14 mouse cellular contexts compared by ENCODE assay signal in the genomic region with DNA sequence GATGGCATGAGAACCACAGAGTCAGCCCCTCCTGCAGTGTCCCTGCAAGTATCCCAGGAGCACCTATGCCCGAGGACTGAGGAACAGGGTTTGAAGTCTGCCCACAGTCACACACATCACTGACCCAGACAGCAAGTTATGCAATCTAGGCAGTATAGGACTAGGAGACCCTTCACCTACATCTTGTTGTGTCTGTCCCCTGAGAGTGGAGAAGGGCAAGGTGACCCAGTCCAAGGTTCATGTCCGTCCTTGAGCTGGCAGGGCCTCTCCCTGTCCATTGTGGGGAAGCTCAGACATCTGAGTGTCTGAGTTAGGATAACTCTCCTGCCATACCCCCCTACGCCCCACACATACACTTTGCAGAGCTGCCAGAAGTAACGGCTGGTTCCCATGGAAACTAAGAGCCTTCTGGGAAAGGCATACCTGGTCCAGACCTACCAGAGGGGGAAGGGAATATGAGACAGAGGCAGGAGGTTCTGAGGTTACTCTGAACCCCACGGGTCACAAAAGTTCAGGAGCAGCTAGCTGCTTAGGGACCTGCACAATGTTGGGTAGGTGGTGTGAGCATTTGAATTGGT. TPM values are rescaled to one million over a fixed set of nuclear protein-coding genes. Genes with fewer than 3 reads are reported as not detected.
DNase-seq lines count a peak whose midpoint lies in the region; ATAC-seq and TF ChIP-seq lines count a peak whose summit lies in the region.
"Had no signal": no experiment of that assay in that cellular context is flagged by ENCODE, and none has a peak within 500 bp of the region (broad histone marks: within the 10 kb centered on the region; RNA-seq: fewer than 3 reads in every experiment).

No protein-coding gene starts in this region.

- H3K4me3 ChIP-seq in heart, embryonic 12.5 days = no peak overlapping the region
- H3K4me3 ChIP-seq in liver, embryonic 14.5 days (ENCODE audit: insufficient read depth in 1 of 2, low read depth in 2 of 2, low read length in 2 of 2) = no peak overlapping the region
- no peak overlapping the region for H3K4me3 ChIP-seq in liver, embryonic 12.5 days
- no peak overlapping the region for H3K4me3 ChIP-seq in liver, embryonic 16.5 days (ENCODE audit: low read depth, low read length)
- H3K4me3 ChIP-seq: embryonic facial prominence, embryonic 13.5 days; stomach, embryonic 15.5 days had no signal

- WGBS in heart, embryonic 12.5 days = 52% methylated on average over 5 of the region's 5 CpGs
- WGBS in liver, embryonic 14.5 days (ENCODE audit: insufficient replicate concordance) = 56% methylated on average over 5 of the region's 5 CpGs
- WGBS in liver, embryonic 12.5 days (ENCODE audit: insufficient replicate concordance) = 48% methylated on average over 5 of the region's 5 CpGs
- WGBS in liver, embryonic 16.5 days (ENCODE audit: insufficient replicate concordance) = 57% methylated on average over 5 of the region's 5 CpGs

- TF ChIP-seq EP300 in liver, embryonic 14.5 days (IDR thresholded peaks at IDR 0.05; ENCODE audit: low read depth) = no peak

- H3K9me3 ChIP-seq in heart, embryonic 12.5 days (replicated peaks) = no peaks in the 10 kb centered on the region
- no peaks in the 10 kb centered on the region for H3K9me3 ChIP-seq in liver, embryonic 14.5 days (ENCODE audit: control insufficient read depth, low read length)
- H3K9me3 ChIP-seq in liver, embryonic 12.5 days (replicated peaks) = no peaks in the 10 kb centered on the region
- H3K9me3 ChIP-seq in liver, embryonic 16.5 days (replicated peaks; ENCODE audit: control insufficient read depth, low read length) = no peaks in the 10 kb centered on the region
- H3K9me3 ChIP-seq: embryonic facial prominence, embryonic 13.5 days; stomach, embryonic 15.5 days had no signal

- no peak for TF ChIP-seq CTCF in liver, embryonic 14.5 days (IDR thresholded peaks at IDR 0.05; ENCODE audit: low read depth)

- H3K9ac ChIP-seq in heart, embryonic 12.5 days = 0 out of 2 replicates have a peak overlapping the region, but pooled peaks have one; percentile 14
- no peak overlapping the region for H3K9ac ChIP-seq in liver, embryonic 14.5 days (replicated peaks)
- no peak overlapping the region for H3K9ac ChIP-seq in liver, embryonic 12.5 days
- no peak overlapping the region for H3K9ac ChIP-seq in liver, embryonic 16.5 days (ENCODE audit: low read depth, low read length)
- H3K9ac ChIP-seq: embryonic facial prominence, embryonic 13.5 days; stomach, embryonic 15.5 days had no signal

- intact Hi-C loops in heart, postnatal 25 days (cut with DNase I) = no loop called here
- intact Hi-C loops in gastrocnemius, postnatal 36 days (cut with DNase I) = no loop called here

- ATAC-seq in heart, embryonic 12.5 days (ENCODE audit: insufficient number of reproducible peaks, low FRiP score) = no peak
- ATAC-seq in liver, embryonic 14.5 days (ENCODE audit: insufficient read depth) = 0 out of 2 replicates have a peak, but pooled peaks have one; percentile 36
- no peak for ATAC-seq in liver, embryonic 12.5 days
- ATAC-seq in liver, embryonic 16.5 days (ENCODE audit: low read depth) = peak; percentile 65
- ATAC-seq: inflammation-experienced regulatory T-cells, adult 6 months had no signal

- H3K4me1 ChIP-seq in heart, embryonic 12.5 days (replicated peaks) = peaks cover 16% of the 10 kb centered on the region
- peaks cover 0 to 9% of the 10 kb centered on the region in 2 experiments; a peak in 1 of 4 replicates for H3K4me1 ChIP-seq in liver, embryonic 14.5 days (replicated peaks; ENCODE audit: control insufficient read depth in 2 of 2, insufficient read depth in 2 of 2, low read length in 1 of 2)
- H3K4me1 ChIP-seq in liver, embryonic 12.5 days = peaks cover 15% of the 10 kb centered on the region
- peaks cover 21% of the 10 kb centered on the region for H3K4me1 ChIP-seq in liver, embryonic 16.5 days (ENCODE audit: control insufficient read depth, low read depth, low read length)
- H3K4me1 ChIP-seq: embryonic facial prominence, embryonic 13.5 days; stomach, embryonic 15.5 days had no signal

- peaks cover 25% of the 10 kb centered on the region for H3K36me3 ChIP-seq in heart, embryonic 12.5 days
- no peaks in the 10 kb centered on the region for H3K36me3 ChIP-seq in liver, embryonic 14.5 days (replicated peaks; ENCODE audit: control insufficient read depth, insufficient read depth, low read depth)
- H3K36me3 ChIP-seq in liver, embryonic 12.5 days = peaks cover 30% of the 10 kb centered on the region
- no peaks in the 10 kb centered on the region; the same call in 1 of the 2 replicates for H3K36me3 ChIP-seq in liver, embryonic 16.5 days (ENCODE audit: control insufficient read depth, insufficient read depth)

- H3K4me2 ChIP-seq in heart, embryonic 12.5 days = no peak overlapping the region
- H3K4me2 ChIP-seq in liver, embryonic 14.5 days (ENCODE audit: low read depth) = no peak overlapping the region
- no peak overlapping the region for H3K4me2 ChIP-seq in liver, embryonic 12.5 days
- H3K4me2 ChIP-seq in liver, embryonic 16.5 days (ENCODE audit: low read depth, low read length) = no peak overlapping the region
- H3K4me2 ChIP-seq: embryonic facial prominence, embryonic 13.5 days; stomach, embryonic 15.5 days had no signal

- DNase-seq in heart, postnatal 25 days (ENCODE audit: low spot score) = no peak
- DNase-seq in liver, embryonic 14.5 days (ENCODE audit: low read depth in 3 of 3, low spot score in 3 of 3) = no peak
- peak; percentile 70 for DNase-seq in kidney, adult 9 months
- no peak for DNase-seq in gastrocnemius, postnatal 36 days
- DNase-seq: cerebellum, postnatal 36 days; gastrocnemius, postnatal 25 days; lung, postnatal 14 days; thymus, postnatal 4 days had no signal

- H3K27me3 ChIP-seq in heart, embryonic 12.5 days (replicated peaks) = no peaks in the 10 kb centered on the region; the same call in 1 of the 2 replicates
- no peaks in the 10 kb centered on the region for H3K27me3 ChIP-seq in liver, embryonic 14.5 days (ENCODE audit: control insufficient read depth, insufficient read depth, low read length)
- H3K27me3 ChIP-seq in liver, embryonic 12.5 days (replicated peaks) = no peaks in the 10 kb centered on the region
- no peaks in the 10 kb centered on the region for H3K27me3 ChIP-seq in liver, embryonic 16.5 days (ENCODE audit: control insufficient read depth, insufficient read depth, low read depth, low read length)
- H3K27me3 ChIP-seq: stomach, embryonic 15.5 days had no signal

- H3K27ac ChIP-seq in heart, embryonic 12.5 days (ENCODE audit: poor library complexity, severe bottlenecking) = no peak overlapping the region
- no peak overlapping the region for H3K27ac ChIP-seq in liver, embryonic 14.5 days
- no peak overlapping the region for H3K27ac ChIP-seq in liver, embryonic 12.5 days
- peak overlapping the region; percentile 29; the same call in 1 of the 2 replicates for H3K27ac ChIP-seq in liver, embryonic 16.5 days (ENCODE audit: low read length)
- H3K27ac ChIP-seq: embryonic facial prominence, embryonic 13.5 days; stomach, embryonic 15.5 days had no signal

RNA-seq across cellular contexts. Expression of a gene that starts 7.1 kb away (rescaled TPM):
- polyA plus RNA-seq in heart, embryonic 12.5 days (2016; fragmentation: Nextera tagmentation; extraction: Ambion mirVana) = 8.5 and 9.7 TPM in 2 replicates
- 10 to 100 TPM; 48.1 to 48.4 TPM for total RNA-seq in heart, postnatal 25 days (2021)
- 14.7 and 16.1 TPM in 2 replicates for polyA plus RNA-seq in liver, embryonic 14.5 days (2012; rRNA removed)
- polyA plus RNA-seq in liver, embryonic 14.5 days (2014; fragmentation: Nextera tagmentation; extraction: Ambion mirVana) = 3.3 and 4.5 TPM in 2 replicates
- 6.6 and 8.5 TPM in 2 replicates for polyA plus RNA-seq in liver, embryonic 12.5 days (2016; fragmentation: Nextera tagmentation; extraction: Ambion mirVana)
- 8.4 and 12.0 TPM in 2 replicates for polyA plus RNA-seq in liver, embryonic 16.5 days (2015; fragmentation: Nextera tagmentation; extraction: Ambion mirVana)
- 10 to 100 TPM; 28.0 to 40.6 TPM for total RNA-seq in gastrocnemius, postnatal 36 days (2021)

RNA-seq across cellular contexts. Expression of a gene that starts 14.8 kb away (rescaled TPM):
- polyA plus RNA-seq in heart, embryonic 12.5 days (2016; fragmentation: Nextera tagmentation; extraction: Ambion mirVana) = 33.8 and 36.0 TPM in 2 replicates
- 10 to 100 TPM; 38.9 to 41.5 TPM for total RNA-seq in heart, postnatal 25 days (2021)
- polyA plus RNA-seq in liver, embryonic 14.5 days (2012; rRNA removed) = 14.1 and 17.3 TPM in 2 replicates
- polyA plus RNA-seq in liver, embryonic 14.5 days (2014; fragmentation: Nextera tagmentation; extraction: Ambion mirVana) = 7.5 and 9.9 TPM in 2 replicates
- polyA plus RNA-seq in liver, embryonic 12.5 days (2016; fragmentation: Nextera tagmentation; extraction: Ambion mirVana) = 24.4 and 24.7 TPM in 2 replicates
- 10.8 and 11.9 TPM in 2 replicates for polyA plus RNA-seq in liver, embryonic 16.5 days (2015; fragmentation: Nextera tagmentation; extraction: Ambion mirVana)
- total RNA-seq in gastrocnemius, postnatal 36 days (2021) = 10 to 100 TPM; 34.8 to 46.2 TPM

RNA-seq across cellular contexts. Expression of a gene that starts 15.1 kb away (rescaled TPM):
- polyA plus RNA-seq in heart, embryonic 12.5 days (2016; fragmentation: Nextera tagmentation; extraction: Ambion mirVana) = 22.6 and 23.4 TPM in 2 replicates
- total RNA-seq in heart, postnatal 25 days (2021) = 1 to 10 TPM; 7.6 to 8.0 TPM
- polyA plus RNA-seq in liver, embryonic 14.5 days (2012; rRNA removed) = 12.4 and 13.5 TPM in 2 replicates
- 10.5 and 12.0 TPM in 2 replicates for polyA plus RNA-seq in liver, embryonic 14.5 days (2014; fragmentation: Nextera tagmentation; extraction: Ambion mirVana)
- polyA plus RNA-seq in liver, embryonic 12.5 days (2016; fragmentation: Nextera tagmentation; extraction: Ambion mirVana) = 23.9 and 24.8 TPM in 2 replicates
- 12.1 and 12.7 TPM in 2 replicates for polyA plus RNA-seq in liver, embryonic 16.5 days (2015; fragmentation: Nextera tagmentation; extraction: Ambion mirVana)
- 1 to 10 TPM; 6.8 to 7.3 TPM for total RNA-seq in gastrocnemius, postnatal 36 days (2021)

RNA-seq across cellular contexts. Expression of a gene that starts 47.0 kb away (rescaled TPM):
- 98.0 and 100 TPM in 2 replicates for polyA plus RNA-seq in heart, embryonic 12.5 days (2016; fragmentation: Nextera tagmentation; extraction: Ambion mirVana)
- total RNA-seq in heart, postnatal 25 days (2021) = 10 to 100 TPM; 93.0 to 98.1 TPM
- polyA plus RNA-seq in liver, embryonic 14.5 days (2012; rRNA removed) = 33.0 and 38.0 TPM in 2 replicates
- 15.6 TPM in 2 replicates for polyA plus RNA-seq in liver, embryonic 14.5 days (2014; fragmentation: Nextera tagmentation; extraction: Ambion mirVana)
- polyA plus RNA-seq in liver, embryonic 12.5 days (2016; fragmentation: Nextera tagmentation; extraction: Ambion mirVana) = 37.7 and 39.4 TPM in 2 replicates
- polyA plus RNA-seq in liver, embryonic 16.5 days (2015; fragmentation: Nextera tagmentation; extraction: Ambion mirVana) = 26.8 and 28.4 TPM in 2 replicates
- 10 to 100 TPM; 75.3 to 75.9 TPM for total RNA-seq in gastrocnemius, postnatal 36 days (2021)

Comparison
In these comparisons a context has a peak if more than half of its experiments do, and no peak if none do; other contexts are left out.
1. ATAC-seq: peak in liver, embryonic 14.5 days (single experiment) and liver, embryonic 16.5 days (single experiment); none in heart, embryonic 12.5 days (single experiment) and liver, embryonic 12.5 days (single experiment).